Mouse (Mus musculus) cerebellum, adult 2 months (tissue): ENCODE data around the gene Rras2.

ENCODE experiments used
- CTCF ChIP-seq: fragments of 200-500 bp; IDR thresholded peaks from 2 replicates; pipeline ENCODE4 v1.5.1; 2011; ENCODE audit warnings: low read depth, mild to moderate bottlenecking, control low read depth, low read length, moderate library complexity, borderline replicate concordance; ENCODE audit not compliant: insufficient read depth
- POLR2A ChIP-seq: fragments of 200-500 bp; IDR thresholded peaks from 2 replicates; pipeline ENCODE4 v1.6.1; 2011; ENCODE audit warnings: low read length, control low read depth, borderline replicate concordance; ENCODE audit not compliant: insufficient read depth

DNA sequence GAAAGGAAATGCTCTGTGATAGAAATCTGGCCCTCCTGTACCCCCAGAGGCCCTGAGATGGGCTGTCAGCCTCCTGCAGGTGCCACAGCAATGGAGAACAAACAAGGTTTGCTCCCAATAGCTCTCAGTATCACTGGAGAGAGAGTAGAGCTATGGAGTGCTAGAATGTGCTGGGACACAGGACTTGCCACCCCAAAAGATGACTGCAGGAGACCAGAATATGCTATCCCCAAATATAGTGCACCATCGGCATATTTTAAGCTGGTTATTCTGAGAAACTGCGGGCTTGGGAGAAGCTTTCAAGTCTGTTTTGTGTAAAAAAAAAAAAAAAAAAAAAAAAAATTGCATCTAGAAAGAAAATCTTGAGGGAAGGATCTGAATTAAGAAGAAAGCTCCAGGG is 20.7 kb upstream of the Rras2 start:
- TF ChIP-seq CTCF (no peak), POLR2A (no peak)
